Mouse (Mus musculus) ZHBTc4 (cell line): ENCODE data around the gene Pla2g1b.

Experiments used
- DNase-seq: peaks from one replicate; pipeline ENCODE4 v3.0.0-alpha.2; 2011; ENCODE audit warnings: low read depth, low spot score

Gene Pla2g1b

GRCm38 (mm10) chr5:115444130-115444529, 21.9 kb upstream of the Pla2g1b start:
- DNase-seq = peak; percentile 95

GRCm38 (mm10) chr5:115447108-115447507, 19.0 kb upstream of the Pla2g1b start:
- no peak for DNase-seq

- no peak for DNase-seq
Measured at GRCm38 (mm10) chr5:115449247-115449646, 16.8 kb upstream of the Pla2g1b start.

GRCm38 (mm10) chr5:115450410-115451317, 15.4 kb upstream of the Pla2g1b start:
- DNase-seq = no peak

GRCm38 (mm10) chr5:115454422-115455090, 11.5 kb upstream of the Pla2g1b start:
- DNase-seq = no peak

GRCm38 (mm10) chr5:115455838-115456237, 10.2 kb upstream of the Pla2g1b start:
- no peak for DNase-seq

GRCm38 (mm10) chr5:115458918-115459317, 7.1 kb upstream of the Pla2g1b start:
- no peak for DNase-seq

- DNase-seq = peak; percentile 96
Measured at GRCm38 (mm10) chr5:115464408-115465115, 1.5 kb upstream of the Pla2g1b start.

- no peak for DNase-seq
Measured at GRCm38 (mm10) chr5:115469791-115470190, 3.7 kb downstream of the Pla2g1b start.

GRCm38 (mm10) chr5:115470766-115471531, 4.9 kb downstream of the Pla2g1b start:
- peak; percentile 52 for DNase-seq

- DNase-seq = peak; percentile 58
Measured at GRCm38 (mm10) chr5:115473191-115473590, 7.1 kb downstream of the Pla2g1b start.

- DNase-seq = peak; percentile 61
Measured at GRCm38 (mm10) chr5:115474174-115474828, 8.2 kb downstream of the Pla2g1b start.

- peak; percentile 88 for DNase-seq
Measured at GRCm38 (mm10) chr5:115475337-115476106, 9.5 kb downstream of the Pla2g1b start.

- DNase-seq = peak; percentile 97
Measured at GRCm38 (mm10) chr5:115476107-115476727, 10.2 kb downstream of the Pla2g1b start.

GRCm38 (mm10) chr5:115479561-115479960, 13.5 kb downstream of the Pla2g1b start:
- peak; percentile 83 for DNase-seq

- peak; percentile 69 for DNase-seq
Measured at GRCm38 (mm10) chr5:115480101-115480500, 14.0 kb downstream of the Pla2g1b start.

GRCm38 (mm10) chr5:115482390-115483265, 16.6 kb downstream of the Pla2g1b start:
- DNase-seq = peak; percentile 53

- peak; percentile 75 for DNase-seq
Measured at GRCm38 (mm10) chr5:115483385-115483784, 17.3 kb downstream of the Pla2g1b start.
